Mouse (Mus musculus): Measurements from ENCODE around the gene Ifngr2.

GRCm38 (mm10) chr16:91588703-91589102 is 41.8 kb downstream of the Ifngr2 start:
- no peak for TF ChIP-seq POLR2A (IDR thresholded peaks at IDR 0.05; ENCODE audit: extremely low read depth, insufficient read depth, low read length)
- no peak for TF ChIP-seq CTCF (IDR thresholded peaks at IDR 0.05; ENCODE audit: low read depth, low read length)

Data from liver, adult 2 months (tissue).